Mouse (Mus musculus) embryonic facial prominence, embryonic 15.5 days (tissue): ENCODE measurements around the gene Lrch3. TPM values are rescaled to one million over a fixed set of nuclear protein-coding genes. Genes with fewer than 3 reads are reported as not detected.
"Not testable (repeated sequence)": the region's sequence is repeated elsewhere in the genome, so short reads cannot be mapped to it uniquely, and the experiment has no call there.

Experiments used
- ATAC-seq: fragments of 200-750 bp; cut with Nextera tagmentation; 2 replicates; pipeline ENCODE4 v1.8.0; 2017; ENCODE audit warnings: low read depth, moderate TSS enrichment; ENCODE audit not compliant: insufficient number of reproducible peaks, low FRiP score, low TSS enrichment
- H3K27ac ChIP-seq: fragments of 300-500 bp; sonication (generic); replicated peaks from 2 replicates; pipeline ENCODE4 v1.5.1; 2015; ENCODE audit warnings: mild to moderate bottlenecking, inconsistent platforms
- H3K27me3 ChIP-seq: fragments of 300-500 bp; sonication (generic); 2 replicates; pipeline ENCODE4 v1.6.1; 2015; ENCODE audit warnings: inconsistent platforms
- H3K36me3 ChIP-seq: fragments of 300-500 bp; sonication (generic); 2 replicates; pipeline ENCODE4 v1.6.1; 2015; ENCODE audit warnings: mild to moderate bottlenecking, inconsistent platforms
- H3K4me1 ChIP-seq: fragments of 300-500 bp; sonication (generic); 2 replicates; pipeline ENCODE4 v1.6.1; 2015; ENCODE audit warnings: inconsistent platforms
- H3K4me2 ChIP-seq: fragments of 300-500 bp; sonication (generic); replicated peaks from 2 replicates; pipeline ENCODE4 v1.6.1; 2015; ENCODE audit warnings: mild to moderate bottlenecking, inconsistent platforms
- H3K4me3 ChIP-seq: fragments of 300-500 bp; sonication (generic); replicated peaks from 2 replicates; pipeline ENCODE4 v1.5.1; 2015; ENCODE audit warnings: mild to moderate bottlenecking, inconsistent platforms
- H3K9ac ChIP-seq: fragments of 300-500 bp; sonication (generic); 2 replicates; pipeline ENCODE4 v1.6.1; 2015; ENCODE audit warnings: inconsistent platforms
- H3K9me3 ChIP-seq: fragments of 300-500 bp; sonication (generic); replicated peaks from 2 replicates; pipeline ENCODE4 v1.6.1; 2016; ENCODE audit warnings: inconsistent platforms
- WGBS: fragments of 180-500 bp; shearing (Covaris S2); methylation state at CpG from one replicate; pipeline ENCODE4 v1.1.7; 2015; 5-methylcytosine and 5-hydroxymethylcytosine counted together
- polyA plus RNA-seq: library from polyadenylated mRNA; unstranded; fragments of >200 nt; fragmentation: Nextera tagmentation; extraction: Ambion mirVana; gene quantifications from 2 replicates; pipeline ENCODE4 v1.2.1, GENCODE M21; 2015

Lrch3 gene
- polyA plus RNA-seq, 1 experiment from 2014 or later = 20.5 TPM

DNA sequence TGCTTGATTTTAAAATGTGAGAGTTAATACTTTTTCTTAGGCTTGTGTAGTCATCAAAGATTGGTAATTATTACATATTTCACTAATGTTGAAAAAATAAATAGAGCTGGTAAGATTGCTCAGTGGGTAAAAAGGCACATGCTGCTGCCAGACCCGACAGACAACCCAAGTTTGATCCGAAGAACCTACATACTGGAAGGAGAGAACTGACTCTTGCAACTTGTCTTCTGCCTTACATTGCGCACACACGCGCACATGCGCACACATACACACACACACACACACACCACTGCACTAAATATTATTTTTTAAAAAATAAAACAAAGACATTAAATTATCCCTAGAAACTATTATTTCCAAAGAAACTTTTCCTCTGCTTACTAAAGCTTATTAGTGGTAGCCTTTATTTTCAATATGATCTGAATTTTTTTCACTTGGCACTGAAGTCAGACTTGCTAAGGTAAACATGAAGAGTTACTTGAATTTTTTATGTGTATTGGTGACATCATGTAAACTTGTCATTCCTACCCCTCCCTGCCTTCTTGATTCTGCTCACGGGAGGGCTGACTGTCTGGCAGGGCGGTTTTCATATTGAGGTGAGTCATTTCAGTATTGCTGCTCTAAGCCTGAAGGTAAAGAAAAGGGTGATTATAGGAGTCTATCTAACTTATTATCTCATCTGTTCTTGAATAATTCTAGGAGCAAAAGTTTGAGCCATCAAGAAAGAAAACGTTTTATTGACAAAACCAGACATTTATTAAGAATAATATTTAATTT, 1.6 kb downstream of the Lrch3 start:
- WGBS = 61% methylated on average over 9 of the region's 9 CpGs
- no peaks in the 10 kb centered on the region for H3K36me3 ChIP-seq
- H3K9ac ChIP-seq = no peak overlapping the region

DNA sequence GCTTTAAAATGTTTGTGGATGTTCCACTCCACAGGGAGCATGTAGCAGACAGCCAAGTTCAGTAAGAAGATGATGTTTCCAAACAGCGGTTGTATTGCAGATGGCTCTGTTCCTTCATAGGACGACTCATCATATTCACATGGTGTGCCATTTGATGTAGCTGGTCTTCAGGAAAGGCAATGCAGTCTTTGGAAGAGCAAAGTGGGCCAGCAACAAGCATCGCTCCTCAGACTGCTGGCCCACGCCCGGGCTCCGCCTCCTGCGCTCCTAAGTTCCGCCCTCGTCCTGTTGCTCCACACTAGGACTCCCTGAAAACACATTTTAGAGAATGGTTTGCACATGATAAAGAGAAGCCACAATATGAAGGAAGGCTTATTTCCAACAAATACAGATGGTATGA, 12.7 kb downstream of the Lrch3 start:
- not testable (repeated sequence) for H3K36me3 ChIP-seq, H3K9me3 ChIP-seq, H3K9ac ChIP-seq, H3K27ac ChIP-seq, H3K4me1 ChIP-seq, H3K27me3 ChIP-seq, H3K4me3 ChIP-seq, ATAC-seq, H3K4me2 ChIP-seq
- WGBS = 84% methylated on average over 9 of the region's 9 CpGs

More for the DNA sequence above, 1.6 kb downstream of the Lrch3 start:
- Histone ChIP-seq H3K4me3 (peak overlapping the region; percentile 95), H3K4me2 (peak overlapping the region; percentile 54), H3K27ac (no peak overlapping the region), H3K9me3 (no peaks in the 10 kb centered on the region), H3K4me1 (0 out of 2 replicates have a peak, but pooled peaks cover 2% of the 10 kb centered on the region), H3K27me3 (no peaks in the 10 kb centered on the region)
- ATAC-seq = no peak

DNA sequence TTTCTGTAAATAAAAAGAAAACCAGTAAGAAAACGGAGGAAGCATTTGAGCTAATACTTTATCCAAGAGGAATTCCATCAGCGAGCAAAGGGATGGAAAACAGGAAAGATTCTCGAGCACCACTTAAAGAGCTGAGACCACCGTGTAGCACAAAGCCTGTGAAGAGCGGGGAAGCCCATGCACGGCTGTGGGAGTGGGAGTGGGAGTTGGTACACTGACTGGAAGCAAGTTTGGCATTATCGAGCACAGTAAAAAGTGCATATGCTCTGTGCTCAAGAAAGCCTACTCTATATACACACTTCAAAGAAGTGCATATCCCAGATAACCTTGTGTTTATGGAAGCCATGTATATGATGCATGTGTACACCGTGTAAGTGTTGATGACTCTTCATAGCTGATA, 13.1 kb downstream of the Lrch3 start:
- Histone ChIP-seq H3K4me1 (no peaks in the 10 kb centered on the region), H3K27me3 (no peaks in the 10 kb centered on the region), H3K9me3 (no peaks in the 10 kb centered on the region), H3K27ac (no peak overlapping the region), H3K9ac (no peak overlapping the region), H3K36me3 (peaks cover 7% of the 10 kb centered on the region), H3K4me2 (no peak overlapping the region), H3K4me3 (no peak overlapping the region)
- 86% methylated on average over 8 of the region's 8 CpGs for WGBS
- no peak for ATAC-seq

- Histone ChIP-seq H3K9ac (no peak overlapping the region), H3K4me1 (no peaks in the 10 kb centered on the region), H3K4me2 (no peak overlapping the region), H3K4me3 (no peak overlapping the region), H3K36me3 (no peaks in the 10 kb centered on the region), H3K27ac (no peak overlapping the region), H3K27me3 (no peaks in the 10 kb centered on the region), H3K9me3 (no peaks in the 10 kb centered on the region)
- ATAC-seq = no peak
- whole genome bisulfite sequencing = 21% methylated on average over 2 of the region's 2 CpGs
These were observed 16.0 kb downstream of the Lrch3 start for GRCm38 (mm10) chr16:32929918-32930317.

DNA sequence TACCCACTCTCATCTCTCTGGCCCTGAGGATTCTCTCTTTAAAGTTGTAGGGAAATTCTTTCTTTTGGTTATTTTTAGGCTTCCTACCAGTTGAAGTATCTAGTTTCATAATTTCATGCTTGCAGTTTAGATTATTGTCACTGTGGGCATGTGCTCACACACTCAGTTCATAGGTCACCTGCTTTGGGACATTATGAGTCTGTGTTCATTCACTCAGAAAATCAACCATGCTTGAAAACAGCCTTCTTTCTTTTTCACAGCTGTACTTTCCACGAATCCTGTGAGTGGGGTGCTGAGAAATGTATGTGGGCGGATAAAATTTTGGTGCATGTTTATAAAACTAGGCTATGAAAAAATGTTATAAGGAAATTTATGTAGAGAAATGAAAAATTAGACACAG, 20.6 kb downstream of the Lrch3 start:
- no peak overlapping the region for H3K9ac ChIP-seq
- H3K27ac ChIP-seq = no peak overlapping the region
- no peak overlapping the region for H3K4me3 ChIP-seq
- ATAC-seq = no peak
- H3K9me3 ChIP-seq = no peaks in the 10 kb centered on the region
- 58% methylated on average over 2 of the region's 2 CpGs for WGBS
- H3K4me1 ChIP-seq = peaks cover 8% of the 10 kb centered on the region; the same call in 1 of the 2 replicates
- H3K4me2 ChIP-seq = no peak overlapping the region
- H3K36me3 ChIP-seq = no peaks in the 10 kb centered on the region
- H3K27me3 ChIP-seq = no peaks in the 10 kb centered on the region

GRCm38 (mm10) chr16:32935088-32935487, 21.2 kb downstream of the Lrch3 start:
- H3K9ac ChIP-seq = no peak overlapping the region
- no peak for ATAC-seq
- no peak overlapping the region for H3K27ac ChIP-seq
- H3K36me3 ChIP-seq = no peaks in the 10 kb centered on the region
- H3K9me3 ChIP-seq = no peaks in the 10 kb centered on the region
- no peak overlapping the region for H3K4me3 ChIP-seq
- peaks cover 8% of the 10 kb centered on the region; the same call in 1 of the 2 replicates for H3K4me1 ChIP-seq
- WGBS = 72% methylated on average over 1 of the region's 1 CpGs
- H3K4me2 ChIP-seq = no peak overlapping the region
- no peaks in the 10 kb centered on the region for H3K27me3 ChIP-seq

GRCm38 (mm10) chr16:32937358-32937757, 23.5 kb downstream of the Lrch3 start:
- Histone ChIP-seq H3K36me3 (no peaks in the 10 kb centered on the region), H3K4me2 (no peak overlapping the region), H3K4me1 (peaks cover 8% of the 10 kb centered on the region; the same call in 1 of the 2 replicates), H3K4me3 (no peak overlapping the region), H3K9ac (no peak overlapping the region), H3K27me3 (no peaks in the 10 kb centered on the region), H3K9me3 (no peaks in the 10 kb centered on the region), H3K27ac (no peak overlapping the region)
- 46% methylated on average over 2 of the region's 2 CpGs for WGBS
- no peak for ATAC-seq

- H3K9ac ChIP-seq, H3K4me3 ChIP-seq, H3K9me3 ChIP-seq, H3K36me3 ChIP-seq, H3K4me2 ChIP-seq, ATAC-seq, H3K27me3 ChIP-seq, H3K27ac ChIP-seq: not testable (repeated sequence)
- 34% methylated on average over 3 of the region's 3 CpGs for WGBS
- peaks cover 11% of the 10 kb centered on the region; the same call in 1 of the 2 replicates for H3K4me1 ChIP-seq
These were observed 25.4 kb downstream of the Lrch3 start for GRCm38 (mm10) chr16:32939301-32939700.

GRCm38 (mm10) chr16:32939716-32940115, 25.8 kb downstream of the Lrch3 start:
- H3K9ac ChIP-seq, H3K4me3 ChIP-seq, H3K4me2 ChIP-seq, H3K36me3 ChIP-seq, H3K9me3 ChIP-seq, H3K27ac ChIP-seq, ATAC-seq, H3K27me3 ChIP-seq: not testable (repeated sequence)
- peaks cover 11% of the 10 kb centered on the region; the same call in 1 of the 2 replicates for H3K4me1 ChIP-seq
- WGBS = 92% methylated on average over 4 of the region's 4 CpGs

GRCm38 (mm10) chr16:32941226-32941625, 27.3 kb downstream of the Lrch3 start:
- H3K4me2 ChIP-seq, H3K4me3 ChIP-seq, H3K9ac ChIP-seq, H3K27ac ChIP-seq, H3K4me1 ChIP-seq, ATAC-seq, H3K27me3 ChIP-seq, H3K36me3 ChIP-seq, H3K9me3 ChIP-seq: not testable (repeated sequence)
- 91% methylated on average over 2 of the region's 2 CpGs for WGBS

DNA sequence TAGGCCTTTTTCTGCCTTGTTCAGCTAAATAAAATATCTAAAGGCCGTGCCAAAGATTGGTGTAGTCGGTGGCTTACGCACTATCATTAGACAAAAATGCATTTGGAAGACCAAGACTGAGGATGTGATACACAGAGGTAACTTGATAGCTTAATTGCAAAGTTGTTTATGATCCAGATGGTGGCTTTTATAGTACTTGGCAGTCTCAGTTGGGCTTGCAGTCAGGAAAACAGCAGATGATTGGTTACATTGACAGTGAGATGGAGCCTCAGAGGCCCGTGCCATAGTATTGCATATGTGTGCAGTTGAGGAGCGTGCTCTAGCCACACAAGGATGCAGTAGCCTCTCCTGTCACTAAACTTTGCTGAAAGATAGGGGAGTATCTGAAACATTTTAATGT, 28.8 kb downstream of the Lrch3 start:
- 53% methylated on average over 5 of the region's 5 CpGs for WGBS
- no peak overlapping the region for H3K4me2 ChIP-seq
- no peak overlapping the region for H3K27ac ChIP-seq
- H3K9ac ChIP-seq = no peak overlapping the region
- peaks cover 5% of the 10 kb centered on the region for H3K4me1 ChIP-seq
- H3K9me3 ChIP-seq = no peaks in the 10 kb centered on the region
- ATAC-seq = peak; percentile 84
- no peaks in the 10 kb centered on the region for H3K27me3 ChIP-seq
- no peaks in the 10 kb centered on the region for H3K36me3 ChIP-seq
- no peak overlapping the region for H3K4me3 ChIP-seq

GRCm38 (mm10) chr16:32945379-32945778, 31.5 kb downstream of the Lrch3 start:
- H3K4me1 ChIP-seq = peaks cover 15% of the 10 kb centered on the region
- no peak overlapping the region for H3K4me2 ChIP-seq
- H3K36me3 ChIP-seq = no peaks in the 10 kb centered on the region
- no peak overlapping the region for H3K27ac ChIP-seq
- H3K9me3 ChIP-seq = no peaks in the 10 kb centered on the region
- no peak for ATAC-seq
- 71% methylated on average over 5 of the region's 5 CpGs for WGBS
- no peaks in the 10 kb centered on the region for H3K27me3 ChIP-seq
- H3K9ac ChIP-seq = no peak overlapping the region
- no peak overlapping the region for H3K4me3 ChIP-seq
